Mouse (Mus musculus): ENCODE results near the gene Hltf.

The Hltf gene

DNA sequence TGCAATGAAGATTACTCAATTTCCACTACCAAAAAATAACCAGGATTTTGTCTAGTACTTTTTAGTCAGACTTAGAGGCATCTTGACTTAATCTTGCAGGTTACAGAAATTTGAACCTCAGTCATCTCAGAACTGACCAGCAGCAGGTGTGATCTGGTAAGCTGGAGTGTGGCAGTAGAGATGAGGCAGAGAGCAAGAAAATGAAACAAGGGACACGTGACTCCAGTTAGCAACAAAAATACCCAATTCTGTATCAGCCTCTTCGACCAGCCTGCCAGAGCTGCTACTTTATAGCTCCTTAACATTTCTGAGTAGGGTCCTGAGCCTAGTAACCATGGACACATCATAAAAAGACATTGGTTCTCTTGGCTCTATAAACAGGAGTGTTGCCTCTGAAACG lies 85.0 kb downstream of the Hltf start:
- in situ Hi-C loops (cut with MboI; ENCODE audit: unreplicated experiment in 2 of 2): no loop called here

DNA sequence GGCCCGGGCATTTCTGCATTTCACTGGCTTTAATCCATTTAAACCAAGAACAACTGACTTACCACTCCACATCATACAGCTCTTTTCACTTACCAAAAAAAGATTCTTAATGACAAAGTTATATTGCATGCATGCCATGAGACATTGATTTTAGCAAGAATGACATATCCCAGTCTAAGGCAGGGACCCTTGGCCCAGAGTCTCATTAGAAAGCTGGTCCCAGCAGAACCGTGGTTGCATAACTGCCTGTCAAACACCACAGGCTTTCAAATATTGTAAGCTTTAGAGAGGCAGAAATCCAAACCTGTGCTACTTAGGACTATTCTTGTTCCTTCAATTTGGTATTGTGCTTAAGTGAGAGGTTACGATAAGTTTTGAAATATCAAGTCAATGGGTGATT lies 86.1 kb downstream of the Hltf start:
- in situ Hi-C loops (cut with MboI; ENCODE audit: unreplicated experiment in 2 of 2): no loop called here

DNA sequence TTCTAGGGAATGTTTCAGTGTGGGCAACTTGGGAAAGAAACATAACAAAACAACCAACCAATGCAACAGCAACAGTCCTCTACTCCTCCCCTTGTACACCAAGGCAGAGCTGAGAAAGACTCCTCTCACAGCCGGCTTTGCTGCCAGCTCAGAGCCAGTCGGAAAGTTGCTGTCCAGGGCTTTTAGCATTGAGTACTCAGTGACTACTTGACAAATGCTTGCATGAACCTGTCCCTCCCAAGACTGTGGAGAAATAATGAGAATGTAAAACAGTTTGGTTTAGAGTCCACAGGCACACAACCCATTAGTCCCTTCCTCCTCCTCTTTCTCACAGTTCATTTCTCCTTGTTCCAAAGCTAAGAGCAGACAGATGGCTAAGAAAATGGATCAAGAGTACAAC lies 86.8 kb downstream of the Hltf start:
- in situ Hi-C loops (cut with MboI; ENCODE audit: unreplicated experiment in 2 of 2): no loop called here

DNA sequence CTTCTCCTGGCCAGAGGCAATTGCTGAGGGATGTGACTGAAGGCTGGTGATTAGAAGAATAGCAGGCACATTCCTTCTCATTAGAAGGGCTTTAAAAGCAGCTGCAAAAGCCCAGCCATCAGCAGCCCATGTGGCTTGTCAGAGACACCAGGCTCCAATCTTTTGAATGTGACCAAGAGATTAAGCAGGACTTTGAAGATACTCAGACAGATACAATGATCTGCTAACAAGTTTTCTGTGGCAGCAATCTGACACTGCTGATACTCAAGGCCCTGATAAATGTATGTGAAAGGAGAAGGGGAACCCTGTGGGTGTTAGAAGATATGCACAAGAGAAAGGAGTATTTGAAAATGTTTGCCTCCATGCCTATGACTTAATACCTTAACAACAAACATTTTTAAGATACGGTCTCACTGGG lies 88.1 kb downstream of the Hltf start:
- in situ Hi-C loops (cut with MboI; ENCODE audit: unreplicated experiment in 2 of 2): no loop called here

DNA sequence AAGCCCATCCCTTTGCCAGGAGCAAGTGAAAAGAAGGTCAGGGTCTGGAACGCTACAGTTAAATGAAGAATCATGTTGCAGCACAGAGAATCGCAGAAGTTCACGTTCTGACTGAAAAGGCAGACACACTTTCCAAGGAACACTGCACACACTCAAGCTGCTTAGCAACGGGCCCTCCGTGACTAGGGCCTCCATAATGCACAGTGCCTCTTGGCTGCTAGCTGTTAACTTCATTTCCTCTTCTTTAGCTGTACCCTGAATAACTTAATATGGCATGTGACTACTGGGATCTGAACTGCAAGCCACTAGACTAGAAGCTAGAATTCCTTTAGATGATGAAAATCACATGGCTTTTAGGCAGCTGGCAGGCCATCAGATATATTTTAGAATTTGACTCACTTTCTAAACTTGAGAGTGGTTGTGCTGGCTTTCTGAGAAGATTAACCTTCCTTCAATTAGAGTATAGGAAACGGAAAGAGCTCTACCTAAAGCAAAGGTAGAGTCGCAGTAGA lies 89.3 kb downstream of the Hltf start:
- in situ Hi-C loops (cut with MboI; ENCODE audit: unreplicated experiment in 2 of 2): no loop called here

DNA sequence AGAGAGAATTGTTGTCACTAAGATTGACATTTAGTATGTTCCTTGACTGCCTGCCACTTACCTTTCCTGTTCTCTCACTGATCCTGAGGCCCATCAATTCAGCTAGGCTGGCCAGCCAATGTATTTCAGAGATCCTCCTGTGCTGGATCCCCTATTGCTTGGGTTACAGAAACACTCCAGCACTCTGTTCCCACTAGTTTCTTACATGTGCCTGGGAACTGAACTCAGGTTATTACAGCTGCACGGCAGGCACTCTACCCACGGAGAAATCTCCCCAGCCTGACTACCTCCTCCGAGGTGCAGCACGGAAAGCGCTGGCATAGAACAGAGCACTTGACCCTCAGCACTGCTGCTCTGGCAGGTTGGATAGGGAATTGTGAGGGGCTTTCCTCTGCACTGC lies 90.0 kb downstream of the Hltf start:
- in situ Hi-C loops (cut with MboI; ENCODE audit: unreplicated experiment in 2 of 2): no loop called here

DNA sequence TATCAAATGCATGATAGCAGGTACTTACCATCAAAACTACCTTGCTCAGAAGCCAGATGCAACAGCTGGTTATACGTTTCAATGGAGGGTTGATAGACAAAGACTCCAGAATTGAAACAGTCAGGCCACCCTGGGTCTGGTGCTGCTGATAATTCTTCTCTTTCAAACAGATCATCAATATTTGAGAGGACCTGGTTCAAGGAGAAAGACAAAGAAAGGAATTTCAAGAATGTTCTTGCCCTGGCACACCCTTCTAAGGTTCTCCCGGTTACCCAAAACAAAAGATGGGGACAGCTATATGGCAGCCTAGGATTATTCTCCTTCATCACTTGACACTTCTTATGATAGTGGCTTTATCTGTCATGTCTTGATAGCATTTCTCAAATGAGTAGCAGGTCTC lies 92.9 kb downstream of the Hltf start:
- in situ Hi-C loops (cut with MboI; ENCODE audit: unreplicated experiment in 2 of 2): loop anchor here (5.0 to 25.0 kb wide), 3 partner anchors 47 to 846 kb away; partner anchors contain the start of gene 1700064H15Rik (in 1 of the 2)

DNA sequence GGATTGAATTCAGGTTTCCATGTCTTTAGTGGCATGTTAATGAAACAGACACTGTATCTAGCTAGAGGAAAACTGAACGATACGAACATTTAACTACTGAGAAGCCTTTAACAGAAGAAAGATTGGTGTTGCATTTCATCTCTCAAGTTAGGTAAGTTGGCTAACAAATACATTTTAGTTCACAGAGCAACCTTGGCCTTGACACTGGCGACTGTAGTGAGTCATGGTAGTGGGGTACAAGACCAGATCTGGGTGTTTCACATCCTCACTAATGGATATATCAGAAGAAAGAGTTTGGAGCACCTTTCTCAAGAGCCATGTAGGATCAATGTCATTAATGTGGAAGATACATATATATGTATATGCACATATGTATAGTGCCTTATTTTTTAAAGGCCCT lies 94.0 kb downstream of the Hltf start:
- in situ Hi-C loops (cut with MboI; ENCODE audit: unreplicated experiment in 2 of 2): loop anchor here (5.0 to 25.0 kb wide), 3 partner anchors 46 to 847 kb away; partner anchors contain the start of gene 1700064H15Rik (in 1 of the 2)

DNA sequence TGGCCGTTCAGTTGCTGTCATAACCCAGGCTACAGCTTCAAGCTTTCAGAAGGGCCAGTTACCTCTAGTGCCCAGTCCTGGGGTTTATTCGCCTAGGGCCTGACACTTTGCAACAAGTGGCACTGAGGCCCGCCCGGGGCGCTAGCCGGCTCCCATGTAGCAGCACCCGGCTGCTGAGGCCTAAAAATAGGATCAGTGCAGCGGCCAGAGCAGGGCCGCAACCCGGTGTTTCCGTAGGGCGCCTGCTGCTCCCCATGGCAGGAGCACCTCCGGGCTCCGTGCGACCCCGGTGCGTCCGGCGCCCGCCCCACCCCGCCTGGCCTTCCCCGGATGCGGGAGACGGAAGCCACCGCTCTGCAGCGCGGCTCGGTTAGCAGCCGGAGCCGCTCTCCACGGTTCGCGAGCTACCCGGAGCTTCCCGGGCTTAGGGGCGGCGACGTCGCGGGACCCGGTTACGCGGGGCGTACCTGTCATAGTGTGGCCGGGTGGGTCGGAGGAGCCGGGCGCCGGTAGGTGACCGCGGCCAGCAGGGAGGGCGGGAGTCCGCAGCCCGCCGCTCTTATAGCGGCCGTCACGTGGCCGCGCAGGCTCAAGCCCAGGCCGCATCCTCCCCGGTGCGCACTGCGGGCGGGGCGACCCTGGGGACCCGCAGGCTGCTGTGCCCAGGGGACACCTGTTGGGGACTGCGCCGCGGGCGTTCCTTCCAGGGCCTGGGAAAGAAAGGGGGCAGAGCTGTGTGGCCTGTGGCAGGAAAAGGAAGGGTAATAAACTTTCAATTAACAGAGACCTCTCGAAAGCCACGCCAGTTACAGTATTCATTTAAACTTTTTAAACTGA lies 97.1 kb downstream of the Hltf start, which contains the start of gene Gyg:
Gyg (minus strand) TSS at position 787 of the 837 bp plus-strand sequence.
- in situ Hi-C loops (cut with MboI; ENCODE audit: unreplicated experiment in 2 of 2): loop anchor here (5.0 to 25.0 kb wide), 3 partner anchors 43 to 850 kb away; partner anchors contain the start of gene 1700064H15Rik (in 1 of the 2)

DNA sequence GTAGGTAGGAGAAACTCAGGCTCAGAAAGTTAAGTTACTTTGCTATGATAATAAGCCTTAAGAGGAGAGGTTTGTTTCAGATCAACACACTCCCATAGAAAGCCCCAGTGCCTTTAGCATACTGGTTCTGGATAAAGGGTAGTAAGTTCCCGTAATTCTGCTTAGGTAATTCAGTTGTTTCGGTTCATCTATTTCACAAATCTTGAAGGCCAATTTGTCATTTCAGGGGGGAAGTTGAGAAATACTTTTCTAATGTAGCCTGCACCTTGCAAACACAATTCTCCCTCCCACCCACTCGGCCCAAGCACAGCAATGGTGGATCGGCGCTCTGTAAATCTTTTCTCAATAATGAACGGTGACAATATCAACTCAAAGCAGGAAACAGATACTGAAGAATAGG lies 97.9 kb downstream of the Hltf start:
- in situ Hi-C loops (cut with MboI; ENCODE audit: unreplicated experiment in 2 of 2): loop anchor here (10.0 to 25.0 kb wide), 2 partner anchors 518 to 851 kb away; partner anchors contain the start of gene 1700064H15Rik (in 1 of the 2)

DNA sequence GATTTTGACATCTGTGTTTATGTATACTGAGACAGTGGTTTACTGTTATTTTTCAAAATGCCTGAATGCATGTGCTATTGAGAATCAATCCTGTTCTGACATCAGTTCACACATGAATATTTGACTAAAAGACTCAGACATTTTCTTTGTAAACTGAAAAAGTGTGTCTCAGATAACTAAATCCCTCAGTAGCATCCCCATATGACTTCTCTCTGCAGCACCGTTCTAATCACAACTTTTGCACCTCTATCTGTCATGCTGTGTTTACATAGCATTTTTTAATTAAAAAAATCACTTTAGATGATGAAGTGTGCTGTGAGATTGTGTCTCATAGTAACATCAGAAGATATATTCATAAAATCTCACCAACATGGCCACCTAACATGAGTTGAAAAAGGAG lies 109.9 kb downstream of the Hltf start:
- in situ Hi-C loops (cut with MboI; ENCODE audit: unreplicated experiment in 2 of 2): loop anchor here in 1 of 2 experiments (25.0 kb wide), 1 partner anchor 530 kb away; the partner anchor contains the start of gene 1700064H15Rik

Data from v-Abl transformed pro-B cells (cell line).